Mouse (Mus musculus) MEL (cell line): ENCODE measurements around the gene Ovol1. TPM values are rescaled to one million over a fixed set of nuclear protein-coding genes. Genes with fewer than 3 reads are reported as not detected.

Experiments used
- DNase-seq: peaks from one replicate; pipeline ENCODE4 v3.0.0; 2011; ENCODE audit warnings: low read depth, low spot score
- H3K27ac ChIP-seq: 2 replicates; pipeline ENCODE4 v1.5.1; 2012; ENCODE audit warnings: low read depth, mild to moderate bottlenecking, control low read depth, low read length, moderate library complexity; ENCODE audit not compliant: control insufficient read depth
- H3K27me3 ChIP-seq, 2 experiments: fragments of 150-350 bp in 1 of 2; sonication (generic) in 1 of 2; 2 replicates each; pipeline ENCODE4 v1.6.1; 2012; ENCODE audit warnings: low read length in 2 of 2, mild to moderate bottlenecking in 2 of 2, improper control_type of control experiment in 1 of 2, moderate library complexity in 1 of 2; ENCODE audit not compliant: insufficient read depth in 2 of 2, control insufficient read depth in 1 of 2
- H3K36me3 ChIP-seq, 2 experiments: 2 replicates each; pipeline ENCODE4 v1.6.1; 2012 to 2014; ENCODE audit warnings: low read length in 2 of 2, improper control_type of control experiment in 1 of 2, inconsistent platforms in 1 of 2, mild to moderate bottlenecking in 1 of 2; ENCODE audit not compliant: insufficient read depth in 2 of 2, control insufficient read depth in 1 of 2
- H3K4me1 ChIP-seq, 2 experiments: fragments of 150-350 bp in 1 of 2; sonication (generic) in 1 of 2; 2 replicates each; pipeline ENCODE4 v1.6.1; 2012; ENCODE audit warnings: low read length in 2 of 2, improper control_type of control experiment in 1 of 2, mild to moderate bottlenecking in 1 of 2; ENCODE audit not compliant: insufficient read depth in 2 of 2, control insufficient read depth in 1 of 2
- H3K4me3 ChIP-seq, 2 experiments: fragments of 150-350 bp in 1 of 2; sonication (generic) in 1 of 2; 2 replicates each; pipeline ENCODE4 v1.5.1; 2012; ENCODE audit warnings: low read depth in 2 of 2, low read length in 2 of 2, mild to moderate bottlenecking in 2 of 2, moderate library complexity in 2 of 2, control low read depth in 1 of 2, improper control_type of control experiment in 1 of 2; ENCODE audit not compliant: control insufficient read depth in 1 of 2, insufficient read depth in 1 of 2
- H3K79me2 ChIP-seq: 2 replicates; pipeline ENCODE4 v1.6.1; 2012; ENCODE audit warnings: mild to moderate bottlenecking, low read length, moderate library complexity; ENCODE audit not compliant: control insufficient read depth, poor library complexity, insufficient read depth
- H3K9ac ChIP-seq: 2 replicates; pipeline ENCODE4 v1.6.1; 2012; ENCODE audit warnings: low read depth, mild to moderate bottlenecking, control low read depth, low read length, moderate library complexity; ENCODE audit not compliant: control insufficient read depth, poor library complexity, severe bottlenecking
- H3K9me3 ChIP-seq: fragments of 150-350 bp; sonication (generic); replicated peaks from 2 replicates; pipeline ENCODE4 v1.6.1; 2012; ENCODE audit warnings: mild to moderate bottlenecking, low read length, improper control_type of control experiment, moderate library complexity; ENCODE audit not compliant: insufficient read depth
- BHLHE40 ChIP-seq: IDR thresholded peaks from 2 replicates; pipeline ENCODE4 v1.6.1; 2012; ENCODE audit warnings: low read depth, mild to moderate bottlenecking, inconsistent platforms, low read length, improper control_type of control experiment, borderline replicate concordance
- CHD2 ChIP-seq: IDR thresholded peaks from 2 replicates; pipeline ENCODE4 v1.6.1; 2011; ENCODE audit warnings: low read length, improper control_type of control experiment
- CTCF ChIP-seq, 3 experiments: IDR thresholded peaks in 2 of 3; conservative IDR thresholded peaks in 1 of 3; 2 replicates each; pipeline ENCODE4 v1.5.1; 2011 to 2012; ENCODE audit warnings: low read length in 3 of 3, low read depth in 2 of 3, mild to moderate bottlenecking in 2 of 3, improper control_type of control experiment in 1 of 3, inconsistent platforms in 1 of 3, mixed read lengths in 1 of 3, moderate library complexity in 1 of 3; ENCODE audit not compliant: control insufficient read depth in 1 of 3, insufficient read depth in 1 of 3, poor library complexity in 1 of 3, severe bottlenecking in 1 of 3
- E2F4 ChIP-seq: IDR thresholded peaks from 2 replicates; pipeline ENCODE4 v1.6.1; 2011; ENCODE audit warnings: low read depth, low read length, improper control_type of control experiment, borderline replicate concordance
- EP300 ChIP-seq, 2 experiments: IDR thresholded peaks; 2 replicates each; pipeline ENCODE4 v1.6.1; 2011; ENCODE audit warnings: improper control_type of control experiment in 2 of 2, low read length in 2 of 2, low read depth in 1 of 2, mild to moderate bottlenecking in 1 of 2
- GATA1 ChIP-seq: IDR thresholded peaks from 2 replicates; pipeline ENCODE4 v1.6.1; 2011; ENCODE audit warnings: low read depth, low read length, improper control_type of control experiment
- HCFC1 ChIP-seq: IDR thresholded peaks from 2 replicates; pipeline ENCODE4 v1.6.1; 2012; ENCODE audit warnings: low read depth, mild to moderate bottlenecking, inconsistent platforms, low read length, improper control_type of control experiment, moderate library complexity
- MAFK ChIP-seq: IDR thresholded peaks from 2 replicates; pipeline ENCODE4 v1.6.1; 2011; ENCODE audit warnings: low read depth, mild to moderate bottlenecking, low read length, improper control_type of control experiment, borderline replicate concordance
- MAX ChIP-seq: IDR thresholded peaks from 2 replicates; pipeline ENCODE4 v1.6.1; 2011; ENCODE audit warnings: low read length, improper control_type of control experiment
- MEF2A ChIP-seq: IDR thresholded peaks from 2 replicates; pipeline ENCODE4 v1.6.1; 2014; ENCODE audit warnings: low read depth, mild to moderate bottlenecking, inconsistent platforms, low read length, improper control_type of control experiment; ENCODE audit not compliant: poor library complexity, insufficient replicate concordance, severe bottlenecking; ENCODE audit errors: extremely low read depth
- MXI1 ChIP-seq: IDR thresholded peaks from 2 replicates; pipeline ENCODE4 v1.6.1; 2011; ENCODE audit warnings: mild to moderate bottlenecking, low read depth, low read length, improper control_type of control experiment
- MYB ChIP-seq: IDR thresholded peaks from 2 replicates; pipeline ENCODE4 v1.6.1; 2011; ENCODE audit warnings: mild to moderate bottlenecking, low read depth, low read length, improper control_type of control experiment
- NELFE ChIP-seq: IDR thresholded peaks from 2 replicates; pipeline ENCODE4 v1.6.1; 2011; ENCODE audit warnings: low read depth, low read length, improper control_type of control experiment
- NRF1 ChIP-seq: IDR thresholded peaks from 2 replicates; pipeline ENCODE4 v1.6.1; 2014; ENCODE audit warnings: low read depth, mild to moderate bottlenecking, inconsistent platforms, low read length, improper control_type of control experiment, moderate library complexity; ENCODE audit not compliant: poor library complexity, insufficient read depth, severe bottlenecking
- POLR2AphosphoS2 ChIP-seq: IDR thresholded peaks from 2 replicates; pipeline ENCODE4 v1.6.1; 2011; ENCODE audit warnings: low read length, improper control_type of control experiment
- POLR2AphosphoS5 ChIP-seq: IDR thresholded peaks from 2 replicates; pipeline ENCODE4 v1.6.1; 2012; ENCODE audit warnings: low read depth, borderline replicate concordance, mild to moderate bottlenecking, inconsistent platforms, low read length, moderate library complexity, mixed read lengths
- RAD21 ChIP-seq: IDR thresholded peaks from 2 replicates; pipeline ENCODE4 v1.6.1; 2011; ENCODE audit warnings: mild to moderate bottlenecking, low read depth, low read length, improper control_type of control experiment
- RCOR1 ChIP-seq: IDR thresholded peaks from 2 replicates; pipeline ENCODE4 v1.6.1; 2012; ENCODE audit warnings: low read depth, mild to moderate bottlenecking, inconsistent platforms, low read length, improper control_type of control experiment
- SIN3A ChIP-seq: IDR thresholded peaks from 2 replicates; pipeline ENCODE4 v1.6.1; 2012; ENCODE audit warnings: low read length, improper control_type of control experiment, inconsistent platforms
- SMC3 ChIP-seq: IDR thresholded peaks from 2 replicates; pipeline ENCODE4 v1.6.1; 2011; ENCODE audit warnings: low read depth, low read length, improper control_type of control experiment
- TCF12 ChIP-seq: IDR thresholded peaks from 2 replicates; pipeline ENCODE4 v1.6.1; 2014; ENCODE audit warnings: low read depth, mild to moderate bottlenecking, inconsistent platforms, low read length, improper control_type of control experiment, moderate library complexity
- USF1 ChIP-seq: IDR thresholded peaks from 2 replicates; pipeline ENCODE4 v1.6.1; 2014; ENCODE audit warnings: low read depth, mild to moderate bottlenecking, inconsistent platforms, low read length, improper control_type of control experiment, moderate library complexity
- ZKSCAN1 ChIP-seq: IDR thresholded peaks from 2 replicates; pipeline ENCODE4 v1.6.1; 2012; ENCODE audit warnings: low read depth, mild to moderate bottlenecking, inconsistent platforms, low read length, improper control_type of control experiment, moderate library complexity
- polyA plus RNA-seq, 2 experiments: library from polyadenylated mRNA; stranded (reverse) in 1 of 2; unstranded in 1 of 2; fragments of >175 nt in 1 of 2; fragments of >200 nt in 1 of 2; gene quantifications; 2 replicates each; pipeline versions ENCODE4 v1.2.1 to v1.2.4; 2012; ENCODE audit warnings: low replicate concordance in 2 of 2, low read depth in 1 of 2; ENCODE audit not compliant: insufficient read length in 2 of 2, insufficient read depth in 1 of 2, missing spikeins in 1 of 2
- total RNA-seq: library from RNA; depleted of rRNA; stranded (reverse); fragments of 300-350 nt; gene quantifications from 2 replicates; pipeline ENCODE4 v1.2.3, GENCODE M21; 2012

Gene Ovol1
- total and polyA plus RNA-seq, 3 experiments: 0.06 TPM; not detected in 2

GRCm38 (mm10) chr19:5580776-5581175 lies 20.3 kb upstream of the Ovol1 start:
- H3K27me3 ChIP-seq: peaks cover 1 to 11% of the 10 kb centered on the region in 2 experiments; a peak in 3 of 4 replicates
- no peaks in the 10 kb centered on the region for H3K9me3 ChIP-seq
- H3K4me1 ChIP-seq: no peaks in the 10 kb centered on the region
- TF ChIP-seq EP300 (IDR thresholded peaks at IDR 0.05; ENCODE audit: low read depth in 1 of 2, low read length in 2 of 2) (no peak), POLR2AphosphoS2 (no peak), ZKSCAN1 (no peak), MAFK (no peak), RCOR1 (no peak), CHD2 (no peak), USF1 (no peak), POLR2AphosphoS5 (no peak), SMC3 (no peak), MAX (no peak)
- DNase-seq: no peak
- H3K9ac ChIP-seq: no peak overlapping the region
- H3K79me2 ChIP-seq: no peaks in the 10 kb centered on the region
- no peaks in the 10 kb centered on the region for H3K36me3 ChIP-seq
- no peak overlapping the region for H3K4me3 ChIP-seq
- H3K27ac ChIP-seq: no peak overlapping the region

GRCm38 (mm10) chr19:5579971-5580370 lies 19.5 kb upstream of the Ovol1 start:
- no peaks in the 10 kb centered on the region for H3K9me3 ChIP-seq
- no peak overlapping the region for H3K27ac ChIP-seq
- H3K4me3 ChIP-seq: no peak overlapping the region
- H3K36me3 ChIP-seq: no peaks in the 10 kb centered on the region
- no peak overlapping the region for H3K9ac ChIP-seq
- no peaks in the 10 kb centered on the region for H3K4me1 ChIP-seq
- TF ChIP-seq NRF1 (no peak), SIN3A (no peak), MYB (no peak), TCF12 (no peak), CTCF (IDR thresholded peaks at IDR 0.05 in 2 of 3, conservative IDR thresholded peaks at IDR 0.05 in 1 of 3; ENCODE audit: control insufficient read depth in 1 of 3, insufficient read depth in 1 of 3, low read depth in 2 of 3, low read length in 3 of 3, poor library complexity in 1 of 3, severe bottlenecking in 1 of 3) (no peak), RAD21 (no peak), MEF2A (no peak), HCFC1 (no peak), E2F4 (no peak), EP300 (IDR thresholded peaks at IDR 0.05; ENCODE audit: low read depth in 1 of 2, low read length in 2 of 2) (no peak), USF1 (no peak), GATA1 (no peak), BHLHE40 (no peak), RCOR1 (no peak), NELFE (no peak), MXI1 (no peak)
- TF ChIP-seq, all 39 proteins: peak for 0
- H3K79me2 ChIP-seq: no peaks in the 10 kb centered on the region
- peaks cover 1 to 7% of the 10 kb centered on the region in 2 experiments; a peak in 3 of 4 replicates for H3K27me3 ChIP-seq
- DNase-seq: no peak
